Mouse (Mus musculus) cerebellum, postnatal 4 days (tissue): ENCODE results near the gene Trrap.
A peak's percentile ranks its signal among the peaks of the same experiment; 100 is the strongest.

Experiments
- DNase-seq, 2 experiments: peaks; one replicate each; pipeline ENCODE4 v3.0.0; 2022; ENCODE audit warnings: low spot score in 2 of 2, mixed read lengths in 1 of 2

Trrap gene

GRCm38 (mm10) chr5:144780654-144781053, 13.1 kb downstream of the Trrap start:
- DNase-seq: no peak

- DNase-seq: no peak
These were observed 18.9 kb downstream of the Trrap start for GRCm38 (mm10) chr5:144786464-144786863.

GRCm38 (mm10) chr5:144793374-144793773, 25.8 kb downstream of the Trrap start:
- no peak for DNase-seq

GRCm38 (mm10) chr5:144794687-144795086, 27.2 kb downstream of the Trrap start:
- peak in 1 of 2 experiments; percentile 5 for DNase-seq

- no peak for DNase-seq
These were observed 29.6 kb downstream of the Trrap start for GRCm38 (mm10) chr5:144797116-144797515.

- no peak for DNase-seq
These were observed 35.5 kb downstream of the Trrap start for GRCm38 (mm10) chr5:144803066-144803465.

- DNase-seq: no peak
These were observed 36.6 kb downstream of the Trrap start for GRCm38 (mm10) chr5:144804181-144804580.

- DNase-seq: no peak
These were observed 39.4 kb downstream of the Trrap start for GRCm38 (mm10) chr5:144806931-144807330.

- DNase-seq: peak in 1 of 2 experiments; percentile 42
These were observed 61.0 kb downstream of the Trrap start for GRCm38 (mm10) chr5:144828365-144829102.

- DNase-seq: no peak
These were observed 62.1 kb downstream of the Trrap start for GRCm38 (mm10) chr5:144829631-144830030.

- DNase-seq: no peak
These were observed 64.4 kb downstream of the Trrap start for GRCm38 (mm10) chr5:144831840-144832469.

- DNase-seq: peak in 1 of 2 experiments; percentile 21
These were observed 68.6 kb downstream of the Trrap start for GRCm38 (mm10) chr5:144836100-144836499.

GRCm38 (mm10) chr5:144845352-144845751, 77.8 kb downstream of the Trrap start:
- DNase-seq: peak in 1 of 2 experiments; percentile 20

GRCm38 (mm10) chr5:144848735-144849134, 81.2 kb downstream of the Trrap start:
- DNase-seq: no peak

GRCm38 (mm10) chr5:144849932-144850331, 82.4 kb downstream of the Trrap start:
- no peak for DNase-seq

- no peak for DNase-seq
These were observed 84.3 kb downstream of the Trrap start for GRCm38 (mm10) chr5:144851820-144852219.

- DNase-seq: no peak
These were observed 86.4 kb downstream of the Trrap start for GRCm38 (mm10) chr5:144853931-144854330.

- no peak for DNase-seq
These were observed 88.4 kb downstream of the Trrap start for GRCm38 (mm10) chr5:144855936-144856335.

GRCm38 (mm10) chr5:144858527-144858926, 91.0 kb downstream of the Trrap start:
- DNase-seq: no peak

GRCm38 (mm10) chr5:144859284-144859683, 91.8 kb downstream of the Trrap start:
- DNase-seq: no peak

GRCm38 (mm10) chr5:144860913-144861312, 93.4 kb downstream of the Trrap start:
- no peak for DNase-seq

- no peak for DNase-seq
These were observed 99.4 kb downstream of the Trrap start for GRCm38 (mm10) chr5:144866923-144867322.

GRCm38 (mm10) chr5:144869466-144869865, 101.9 kb downstream of the Trrap start:
- no peak for DNase-seq
